Mouse (Mus musculus): ENCODE results near the gene Magea8.
"Not testable (repeated sequence)": the region's sequence is repeated elsewhere in the genome, so short reads cannot be mapped to it uniquely, and the experiment has no call there.

The Magea8 gene

GRCm38 (mm10) chrX:154995750-154996149, at the start of gene Magea8:
TSS of gene Magea8 (minus strand) at chrX:154995850.
- not testable (repeated sequence) for DNase-seq

GRCm38 (mm10) chrX:154949405-154949804, 46.2 kb downstream of the Magea8 start, which contains the start of gene Magea3:
TSS of gene Magea3 (minus strand) at chrX:154949505.
- not testable (repeated sequence) for DNase-seq

- not testable (repeated sequence) for DNase-seq
Observed at GRCm38 (mm10) chrX:154935887-154936286, 59.8 kb downstream of the Magea8 start, which contains the start of gene Magea6. TSS of gene Magea6 (minus strand) at chrX:154935987.

All from kidney, postnatal 36 days (tissue).